Mouse (Mus musculus): ENCODE results near the gene Ddx3y.
A peak's percentile ranks its signal among the peaks of the same experiment; 100 is the strongest.

Gene Ddx3y

GRCm38 (mm10) chrY:1286171-1286795 is at the start of gene Ddx3y:
Gene Ddx3y (minus strand): TSS chrY:1286629.
- peak; percentile 52 for DNase-seq

DNA sequence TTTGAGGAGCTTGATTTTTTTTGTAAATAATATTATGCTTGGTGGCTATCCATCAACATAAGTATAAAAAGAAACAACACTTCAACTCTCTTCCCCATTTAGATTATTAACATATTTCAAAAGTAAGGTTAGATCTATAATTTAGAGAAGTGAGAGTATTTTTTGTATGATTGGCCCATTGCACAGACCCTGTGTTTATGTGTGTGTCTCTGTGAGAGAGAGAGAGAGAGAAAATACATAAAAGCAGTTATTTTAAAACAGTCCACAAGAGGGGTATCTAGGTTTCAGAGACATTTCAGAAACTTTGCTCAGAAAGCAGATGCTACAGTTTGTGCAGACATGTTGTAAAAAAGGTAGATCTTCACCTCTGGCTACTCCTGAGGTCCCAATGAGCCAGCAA is 7.3 kb upstream of the Ddx3y start:
- DNase-seq = no peak

GRCm38 (mm10) chrY:1285735-1286134 is 694 bp downstream of the Ddx3y start:
- DNase-seq = peak; percentile 4

DNA sequence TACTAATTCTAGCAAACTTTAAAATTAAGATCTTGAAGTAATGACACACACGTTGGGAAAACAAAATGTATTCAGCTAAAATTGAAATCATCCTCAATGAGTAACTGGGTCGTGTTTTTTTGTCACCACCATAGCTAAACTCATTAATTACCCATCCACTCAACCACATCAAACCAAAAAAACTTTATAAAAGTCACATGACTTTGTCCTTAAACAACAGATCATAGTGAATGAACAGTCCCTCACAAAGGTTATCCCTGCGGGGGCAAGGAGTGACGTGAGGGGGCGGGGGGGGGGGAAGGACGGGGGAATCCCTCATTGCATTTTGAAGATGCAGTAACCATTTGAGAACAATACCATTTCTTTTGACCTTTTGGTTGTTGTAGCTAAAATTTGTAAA is 40.3 kb downstream of the Ddx3y start:
- no peak for DNase-seq

DNA sequence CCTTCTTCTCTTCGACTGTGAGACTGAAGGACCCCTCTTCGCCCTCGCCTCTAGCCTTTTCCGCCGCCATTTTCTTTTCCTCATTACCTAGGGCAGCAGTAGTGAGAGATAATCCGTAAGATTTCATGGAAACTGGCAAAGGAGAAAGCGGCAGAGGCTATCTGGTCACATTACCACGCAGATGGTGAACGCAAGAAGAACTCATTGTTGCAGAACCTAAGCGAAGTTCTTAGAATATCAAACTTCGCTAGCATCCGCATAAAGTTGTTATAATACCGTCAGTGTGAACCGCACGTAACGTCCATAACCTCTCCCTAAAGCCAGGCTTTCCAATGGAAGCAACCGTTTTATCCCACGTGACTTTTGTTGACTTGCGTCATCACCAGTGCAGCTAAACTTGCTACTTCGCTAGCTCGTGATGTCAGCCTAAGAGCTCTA is 41.0 kb downstream of the Ddx3y start, which contains the start of gene Uty:
Gene Uty (minus strand): TSS at position 334 of the 438 bp plus-strand sequence.
- DNase-seq = peak; percentile 35

DNA sequence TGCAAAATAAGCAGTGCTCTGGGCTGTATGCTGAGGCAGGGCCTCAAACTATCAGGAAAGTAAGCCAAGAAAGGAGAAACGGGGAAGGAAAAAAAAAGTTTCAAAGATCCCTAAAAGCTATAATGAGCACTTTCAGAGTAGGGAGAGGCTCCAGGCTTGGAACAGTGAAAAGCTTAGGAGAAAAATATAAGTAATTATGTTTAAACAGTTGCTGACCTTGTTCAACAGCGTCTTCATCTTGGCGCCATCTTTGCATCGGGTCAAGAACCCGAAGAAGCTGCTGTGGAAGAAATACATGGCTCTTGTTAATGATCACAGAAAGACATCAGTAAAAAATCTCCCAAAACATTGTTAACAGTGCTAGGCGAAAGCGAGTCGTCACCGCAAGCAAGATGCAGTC is 41.5 kb downstream of the Ddx3y start:
- no peak for DNase-seq

GRCm38 (mm10) chrY:1244421-1244820 is 42.0 kb downstream of the Ddx3y start:
- no peak for DNase-seq

- no peak for DNase-seq
Observed at GRCm38 (mm10) chrY:1220001-1220400, 66.4 kb downstream of the Ddx3y start.

Measured in right cerebral cortex, postnatal 4 days (tissue).